Mouse (Mus musculus) C2C12 (cell line): Measurements from ENCODE around the gene Map10.

Experiments used
- CTCF ChIP-seq: IDR thresholded peaks from one replicate; pipeline ENCODE4 v1.5.1; 2011; ENCODE audit not compliant: control insufficient read depth, insufficient read depth, insufficient read length
- FOSL1 ChIP-seq: IDR thresholded peaks from one replicate; pipeline ENCODE4 v1.8.0; 2011; ENCODE audit warnings: mild to moderate bottlenecking, low read length; ENCODE audit not compliant: poor library complexity, insufficient read depth, severe bottlenecking
- MAX ChIP-seq: IDR thresholded peaks from one replicate; pipeline ENCODE4 v1.6.1; 2011; ENCODE audit warnings: mild to moderate bottlenecking, control low read depth
- MYOD1 ChIP-seq: IDR thresholded peaks from one replicate; pipeline ENCODE4 v1.6.1; 2011; ENCODE audit warnings: low read depth; ENCODE audit not compliant: control insufficient read depth, insufficient read length
- MYOG ChIP-seq: IDR thresholded peaks from one replicate; pipeline ENCODE4 v1.6.1; 2011; ENCODE audit not compliant: control insufficient read depth, insufficient read length; ENCODE audit errors: extremely low read depth
- USF1 ChIP-seq: IDR thresholded peaks from one replicate; pipeline ENCODE4 v1.6.1; 2011; ENCODE audit warnings: low read depth, mild to moderate bottlenecking, control low read depth, moderate library complexity

DNA sequence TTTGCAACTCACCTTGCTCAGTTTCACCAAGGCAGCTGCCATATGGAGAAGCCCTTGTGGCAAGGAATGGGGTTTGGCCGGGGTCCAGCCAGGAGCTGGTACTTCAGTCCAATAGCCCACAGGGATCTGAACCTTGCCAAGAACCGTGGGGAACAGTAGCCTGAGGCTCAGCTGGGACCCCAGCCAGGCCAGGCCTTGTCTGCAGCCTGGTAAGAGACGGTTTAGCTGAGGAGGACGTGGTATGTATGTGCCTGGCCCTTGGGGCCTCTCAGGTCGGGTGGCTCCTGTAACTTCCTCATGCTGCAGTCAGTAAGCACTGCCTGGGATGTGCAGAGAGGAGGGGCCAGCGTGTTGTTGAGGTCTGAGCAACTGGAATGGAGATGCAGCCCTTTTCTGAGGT, 27.8 kb upstream of the Map10 start:
- TF ChIP-seq MAX (no peak), CTCF (no peak), USF1 (no peak), MYOD1 (no peak), FOSL1 (no peak), MYOG (no peak)
